Mouse (Mus musculus): ENCODE results near the gene Rfx6. TPM values are rescaled to one million over a fixed set of nuclear protein-coding genes. Genes with fewer than 3 reads are reported as not detected.

Gene Rfx6
- not detected for total RNA-seq (2023)

DNA sequence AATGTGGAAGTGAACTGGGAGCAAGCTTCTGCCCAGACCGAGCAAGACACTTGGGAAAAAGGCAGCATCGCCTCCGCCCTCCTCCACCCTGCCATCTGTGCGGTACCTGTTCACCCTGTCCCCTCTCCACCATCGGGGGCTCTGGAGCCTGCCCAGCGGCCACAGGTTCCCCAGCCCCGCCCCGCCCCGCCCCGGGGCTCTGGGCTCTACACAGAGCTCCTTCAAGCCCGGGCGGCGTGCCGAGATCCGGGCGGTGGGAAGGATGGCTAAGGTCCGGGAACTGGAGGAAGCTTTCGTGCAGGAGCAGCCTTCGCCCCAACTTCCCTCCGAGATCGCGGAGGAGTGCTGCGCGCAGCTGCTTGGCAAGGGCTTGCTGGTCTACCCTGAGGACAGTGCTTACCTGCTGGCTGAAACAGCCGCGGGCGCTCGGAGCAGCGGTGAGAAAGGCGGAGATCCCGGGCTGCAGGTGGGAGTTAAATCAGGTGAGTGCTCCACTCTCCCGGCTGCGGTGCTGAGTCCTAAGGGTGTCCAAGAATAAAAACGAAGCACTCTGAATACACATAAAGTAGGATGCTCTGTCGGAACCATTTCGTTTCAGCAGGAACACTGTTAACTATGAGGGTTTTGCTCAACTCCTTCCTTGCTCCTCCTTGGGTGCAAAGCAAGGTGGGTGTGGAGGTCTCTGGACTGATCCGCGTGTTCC, at the start of gene Rfx6:
Rfx6 (plus strand) TSS at position 209 of the 703 bp plus-strand sequence.

DNA sequence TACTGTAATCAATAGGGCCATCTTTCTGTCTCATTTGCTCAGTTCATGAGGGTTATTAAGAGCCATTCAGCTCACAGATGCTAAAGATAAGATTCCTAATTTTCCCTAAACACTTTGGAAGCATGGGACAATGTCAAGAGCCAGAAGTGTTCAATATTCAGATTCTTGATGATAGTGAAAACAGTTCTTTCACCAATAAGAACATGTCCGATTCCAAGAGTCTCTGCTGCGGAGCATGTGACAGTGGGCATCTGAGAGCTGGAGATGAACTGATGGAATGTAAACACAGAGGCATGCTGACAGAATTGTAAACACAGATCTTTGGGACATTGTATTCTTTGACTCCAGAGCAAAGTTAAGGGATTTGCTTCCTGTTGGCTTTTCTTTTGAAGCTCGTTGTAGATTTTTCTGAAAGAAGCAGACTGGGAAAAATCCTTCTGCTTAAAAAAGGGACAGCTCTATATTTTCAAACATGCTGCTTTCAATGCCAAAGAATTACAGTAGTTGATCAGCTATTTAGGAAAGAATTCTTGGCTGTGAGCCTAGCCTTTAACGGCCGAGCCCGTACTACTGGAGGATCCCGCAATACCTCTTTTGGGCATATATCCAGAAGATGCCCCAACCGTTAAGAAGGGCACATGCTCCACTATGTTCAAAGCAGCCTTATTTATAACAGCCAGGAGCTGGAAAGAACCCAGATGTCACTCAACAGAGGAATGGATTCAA, 46.0 kb upstream of the Rfx6 start, which contains the start of gene Gprc6a:
Gprc6a (minus strand) TSS at position 51 of the 726 bp plus-strand sequence.

Other genes starting within 250 kb of the Rfx6 start
- 100 to 1,000 TPM; 118 to 154 TPM for gene Gm49339, start 197.1 kb upstream of the Rfx6 start, total RNA-seq (2023)
- gene Lilr4b, start 197.1 kb upstream of the Rfx6 start, total RNA-seq (2023) = 1,000 to 10,000 TPM; 1,112 to 1,173 TPM
- 100 to 1,000 TPM; 851 to 871 TPM for gene Lilrb4a, start 186.8 kb upstream of the Rfx6 start, total RNA-seq (2023)
- gene Fam162b, start 87.2 kb upstream of the Rfx6 start, total RNA-seq (2023) = not detected
- gene Gprc6a, start 46.3 kb upstream of the Rfx6 start, total RNA-seq (2023) = not detected

Data from neutrophil, adult 83 days (primary cell).